Mouse (Mus musculus) forebrain, embryonic 14.5 days (tissue): Measurements from ENCODE around the gene Gm20388. TPM values are rescaled to one million over a fixed set of nuclear protein-coding genes. Genes with fewer than 3 reads are reported as not detected.
"Not testable (repeated sequence)": the region's sequence is repeated elsewhere in the genome, so short reads cannot be mapped to it uniquely, and the experiment has no call there.

Experiments
- ATAC-seq: fragments of 200-750 bp; cut with Nextera tagmentation; 2 replicates; pipeline ENCODE4 v1.8.0; 2017; ENCODE audit warnings: mild to moderate bottlenecking, moderate library complexity
- DNase-seq: peaks from one replicate; pipeline ENCODE4 v3.0.0-alpha.2; 2015; ENCODE audit warnings: low spot score
- H3K27ac ChIP-seq: fragments of 300-500 bp; sonication (generic); 2 replicates; pipeline ENCODE4 v1.5.1; 2014; ENCODE audit warnings: low read depth, mild to moderate bottlenecking, control low read depth, low read length, moderate library complexity
- H3K27me3 ChIP-seq: fragments of 300-500 bp; sonication (generic); replicated peaks from 2 replicates; pipeline ENCODE4 v1.6.1; 2014; ENCODE audit warnings: low read length, control low read depth, mixed read lengths; ENCODE audit not compliant: control insufficient read depth, insufficient read depth
- H3K36me3 ChIP-seq: fragments of 300-500 bp; sonication (generic); 2 replicates; pipeline ENCODE4 v1.6.1; 2014; ENCODE audit warnings: low read length, control low read depth; ENCODE audit not compliant: control insufficient read depth, insufficient read depth
- H3K4me1 ChIP-seq: fragments of 300-500 bp; sonication (generic); 2 replicates; pipeline ENCODE4 v1.6.1; 2014; ENCODE audit warnings: antibody characterized with exemption, low read length, control low read depth; ENCODE audit not compliant: control insufficient read depth, insufficient read depth
- H3K4me2 ChIP-seq: fragments of 300-500 bp; sonication (generic); 2 replicates; pipeline ENCODE4 v1.6.1; 2014; ENCODE audit warnings: mild to moderate bottlenecking, control low read depth, low read length
- H3K4me3 ChIP-seq: fragments of 300-500 bp; sonication (generic); 2 replicates; pipeline ENCODE4 v1.5.1; 2014; ENCODE audit warnings: low read depth, low read length, control low read depth
- H3K9ac ChIP-seq: fragments of 300-500 bp; sonication (generic); 2 replicates; pipeline ENCODE4 v1.6.1; 2014; ENCODE audit warnings: mild to moderate bottlenecking, low read length, control low read depth, moderate library complexity
- H3K9me3 ChIP-seq: fragments of 300-500 bp; sonication (generic); replicated peaks from 2 replicates; pipeline ENCODE4 v1.6.1; 2016; ENCODE audit warnings: low read length, control low read depth, mixed read lengths; ENCODE audit not compliant: control insufficient read depth
- WGBS: fragments of 180-500 bp; shearing (Covaris S2); extraction: QIAGEN DNeasy Blood & Tissue Kit; methylation state at CpG from one replicate; pipeline ENCODE4 v1.1.7; 2014; 5-methylcytosine and 5-hydroxymethylcytosine counted together
- polyA plus RNA-seq: library from polyadenylated mRNA; unstranded; fragments of >200 nt; fragmentation: Nextera tagmentation; extraction: Ambion mirVana; gene quantifications from 2 replicates; pipeline ENCODE4 v1.2.1, GENCODE M21; 2014

The Gm20388 gene
- polyA plus RNA-seq, 1 experiment from 2014 or later: 7.4 TPM

DNA sequence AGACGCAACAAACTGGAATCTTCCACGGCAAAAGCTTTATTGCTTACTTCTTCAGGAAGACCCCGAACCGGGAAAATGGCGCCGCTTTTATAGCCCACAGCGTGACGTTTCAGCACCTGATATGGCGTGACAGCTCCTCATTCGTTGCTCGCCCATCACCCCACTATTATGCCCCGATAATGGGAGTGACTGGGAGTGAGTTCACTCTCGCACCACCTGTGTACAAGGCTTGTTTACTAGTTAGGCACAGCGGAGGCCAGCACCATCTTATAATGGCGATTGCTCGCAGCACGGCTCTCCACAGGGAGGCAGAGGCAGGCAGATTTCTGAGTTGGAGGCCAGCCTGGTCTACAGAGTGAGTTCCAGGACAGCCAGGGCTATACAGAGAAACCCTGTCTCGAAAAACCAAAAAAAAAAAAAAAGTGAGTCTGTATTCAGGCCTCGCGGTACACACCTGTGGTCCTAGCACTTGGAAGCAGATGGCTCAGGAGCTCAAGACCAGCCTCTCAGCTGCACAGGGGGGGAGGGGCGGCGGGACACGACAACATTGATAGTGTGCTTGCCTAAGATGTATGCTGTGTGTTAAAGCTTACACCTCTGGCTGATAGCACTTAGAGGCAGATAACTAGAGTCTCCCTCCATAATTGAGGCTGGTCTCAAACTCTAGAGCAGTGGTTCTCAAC is 3134.2 kb downstream of the Gm20388 start:
- not testable (repeated sequence) for DNase-seq, H3K9me3 ChIP-seq, H3K4me3 ChIP-seq, H3K27me3 ChIP-seq, H3K36me3 ChIP-seq, ATAC-seq, H3K27ac ChIP-seq, H3K9ac ChIP-seq, H3K4me2 ChIP-seq
- H3K4me1 ChIP-seq: peaks cover 16% of the 10 kb centered on the region
- WGBS: 95% methylated on average over 22 of the region's 23 CpGs

DNA sequence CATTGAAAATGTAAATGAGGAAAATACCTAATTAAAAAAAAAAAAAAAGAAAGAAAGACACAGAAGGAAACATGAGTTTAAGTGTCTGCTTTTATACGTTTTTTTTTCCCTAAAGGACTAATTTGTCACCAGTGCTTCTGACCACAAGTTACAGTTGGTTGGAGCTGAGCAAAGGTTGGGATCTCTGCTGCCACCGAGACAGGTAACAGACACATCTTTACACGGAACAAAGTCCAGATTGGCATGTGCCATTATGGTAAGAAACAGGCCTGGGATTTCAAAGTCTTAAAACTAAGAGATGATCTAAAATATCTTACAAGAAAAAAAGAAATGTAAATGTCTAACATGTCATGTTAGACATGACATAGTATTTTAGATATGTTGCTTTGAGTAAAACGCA is 3136.1 kb downstream of the Gm20388 start:
- no peak for DNase-seq
- H3K4me2 ChIP-seq: no peak overlapping the region
- H3K4me1 ChIP-seq: peaks cover 7% of the 10 kb centered on the region
- no peaks in the 10 kb centered on the region for H3K27me3 ChIP-seq
- H3K4me3 ChIP-seq: no peak overlapping the region
- H3K36me3 ChIP-seq: 0 out of 2 replicates have a peak, but pooled peaks cover 3% of the 10 kb centered on the region
- no peak for ATAC-seq
- no peaks in the 10 kb centered on the region for H3K9me3 ChIP-seq
- H3K27ac ChIP-seq: no peak overlapping the region
- no peak overlapping the region for H3K9ac ChIP-seq
- 78% methylated on average over 4 of the region's 4 CpGs for WGBS

- Histone ChIP-seq H3K36me3 (0 out of 2 replicates have a peak, but pooled peaks cover 3% of the 10 kb centered on the region), H3K9ac (no peak overlapping the region), H3K27me3 (no peaks in the 10 kb centered on the region), H3K4me3 (no peak overlapping the region), H3K4me1 (peaks cover 7% of the 10 kb centered on the region), H3K4me2 (no peak overlapping the region), H3K9me3 (no peaks in the 10 kb centered on the region), H3K27ac (no peak overlapping the region)
- DNase-seq (no peak), ATAC-seq (no peak)
- 90% methylated on average over 7 of the region's 7 CpGs for WGBS
Measured at GRCm38 (mm10) chr8:123047827-123048226, 3137.2 kb downstream of the Gm20388 start.

DNA sequence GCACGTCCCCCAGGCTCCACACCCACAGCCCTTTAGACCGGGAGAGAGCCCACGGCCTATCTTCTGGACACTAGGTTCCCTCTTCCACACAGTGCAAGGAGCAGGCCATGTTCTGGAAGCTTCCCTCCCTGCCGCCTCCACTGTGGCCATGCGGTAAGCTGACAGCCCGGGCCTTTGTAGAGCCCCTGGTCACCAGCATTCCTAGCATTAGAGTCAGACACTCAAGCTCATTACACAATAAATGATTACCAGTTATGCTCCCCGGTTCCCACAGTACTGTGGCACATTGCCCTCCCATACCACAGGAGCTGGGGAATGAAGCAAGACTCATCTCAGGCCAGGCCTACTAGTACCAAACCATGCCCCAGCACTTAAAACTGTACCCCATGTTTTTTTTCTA is 3137.8 kb downstream of the Gm20388 start:
- Histone ChIP-seq H3K9ac (no peak overlapping the region), H3K4me1 (peaks cover 3% of the 10 kb centered on the region), H3K27me3 (no peaks in the 10 kb centered on the region), H3K4me3 (no peak overlapping the region), H3K9me3 (no peaks in the 10 kb centered on the region), H3K4me2 (no peak overlapping the region), H3K27ac (no peak overlapping the region), H3K36me3 (0 out of 2 replicates have a peak, but pooled peaks cover 3% of the 10 kb centered on the region)
- DNase-seq (no peak), ATAC-seq (no peak)
- 87% methylated on average over 7 of the region's 7 CpGs for WGBS

DNA sequence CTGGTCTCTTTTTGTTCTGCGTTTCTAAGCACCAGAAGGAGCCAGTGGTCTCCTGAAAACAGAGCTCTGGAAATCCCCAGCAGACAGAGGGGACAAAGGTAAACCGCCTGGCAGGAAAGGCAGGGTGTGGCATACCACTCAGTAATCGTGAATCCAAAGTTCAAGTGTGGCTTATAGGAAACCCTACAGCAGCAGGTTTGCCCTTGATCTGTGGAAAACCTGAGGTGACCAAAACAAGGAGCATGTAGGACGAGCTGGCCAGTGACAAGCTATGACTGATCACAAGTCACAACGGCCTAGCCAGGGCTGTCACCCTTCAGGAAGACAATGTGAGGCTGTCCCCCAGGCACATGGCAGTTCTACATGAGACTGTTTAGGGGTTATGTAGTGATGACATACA is 3140.8 kb downstream of the Gm20388 start:
- no peak overlapping the region for H3K4me3 ChIP-seq
- WGBS: 75% methylated on average over 5 of the region's 5 CpGs
- H3K9me3 ChIP-seq: no peaks in the 10 kb centered on the region
- DNase-seq (no peak), ATAC-seq (no peak)
- no peak overlapping the region for H3K4me2 ChIP-seq
- H3K27me3 ChIP-seq: no peaks in the 10 kb centered on the region
- no peak overlapping the region for H3K9ac ChIP-seq
- no peaks in the 10 kb centered on the region for H3K4me1 ChIP-seq
- no peak overlapping the region for H3K27ac ChIP-seq
- H3K36me3 ChIP-seq: no peaks in the 10 kb centered on the region

GRCm38 (mm10) chr8:123062721-123063120 is 3152.1 kb downstream of the Gm20388 start, which contains the start of gene Spg7:
Spg7 (plus strand) TSS chr8:123062942.
- no peak within 1 kb of the TSS for H3K4me3 ChIP-seq
- no peak within 1 kb of the TSS for H3K27ac ChIP-seq
- no peak within 1 kb of the TSS for H3K4me2 ChIP-seq
- ATAC-seq (no peak), DNase-seq (no peak)
- H3K4me1 ChIP-seq: peaks cover 8% of the 10 kb centered on the region; the same call in 1 of the 2 replicates
- no peaks in the 10 kb centered on the region for H3K27me3 ChIP-seq
- H3K9ac ChIP-seq: no peak within 1 kb of the TSS
- no peaks in the 10 kb centered on the region for H3K9me3 ChIP-seq
- WGBS: 70% methylated on average over 7 of the region's 7 CpGs
- peaks cover 2% of the 10 kb centered on the region; the same call in 1 of the 2 replicates for H3K36me3 ChIP-seq

GRCm38 (mm10) chr8:123064072-123064471 is 3153.4 kb downstream of the Gm20388 start:
- Histone ChIP-seq H3K4me2 (peak overlapping the region; percentile 83), H3K4me1 (peaks cover 8% of the 10 kb centered on the region; the same call in 1 of the 2 replicates), H3K27me3 (no peaks in the 10 kb centered on the region), H3K9ac (no peak overlapping the region), H3K4me3 (no peak overlapping the region), H3K9me3 (no peaks in the 10 kb centered on the region), H3K27ac (no peak overlapping the region; the same call in 1 of the 2 replicates), H3K36me3 (peaks cover 4% of the 10 kb centered on the region; the same call in 1 of the 2 replicates)
- WGBS: 81% methylated on average over 4 of the region's 4 CpGs
- DNase-seq: no peak
- ATAC-seq: no peak

DNA sequence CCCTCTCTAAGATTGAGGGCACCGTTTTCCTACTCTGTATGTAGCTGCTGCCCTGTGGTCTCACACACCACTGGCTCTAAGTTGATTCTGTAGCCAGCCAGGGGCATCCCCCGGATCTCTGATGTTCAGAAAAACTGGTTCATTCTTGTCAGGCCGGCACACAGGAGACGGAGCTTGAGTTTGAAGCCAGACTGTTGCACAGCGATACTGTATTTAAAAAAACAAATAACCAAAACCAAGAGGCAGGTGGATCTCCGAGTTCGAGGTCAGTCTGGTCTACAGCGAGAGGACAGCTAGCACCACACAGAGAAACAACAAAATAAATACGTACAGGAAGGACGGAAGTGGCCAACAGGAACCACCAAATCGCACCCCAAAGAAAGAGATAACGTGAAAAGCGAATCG is 3154.2 kb downstream of the Gm20388 start:
- Histone ChIP-seq H3K9ac (peak overlapping the region; percentile 87), H3K27me3 (no peaks in the 10 kb centered on the region), H3K4me2 (peak overlapping the region; percentile 83), H3K4me3 (peak overlapping the region; percentile 90), H3K27ac (peak overlapping the region; percentile 90), H3K36me3 (peaks cover 4% of the 10 kb centered on the region; the same call in 1 of the 2 replicates), H3K4me1 (peaks cover 8% of the 10 kb centered on the region; the same call in 1 of the 2 replicates), H3K9me3 (no peaks in the 10 kb centered on the region)
- ATAC-seq: peak; percentile 22
- DNase-seq: no peak
- WGBS: 1% methylated on average over 14 of the region's 14 CpGs
